Mouse (Mus musculus): Measurements from ENCODE around the gene Fam71e1.

The Fam71e1 gene

DNA sequence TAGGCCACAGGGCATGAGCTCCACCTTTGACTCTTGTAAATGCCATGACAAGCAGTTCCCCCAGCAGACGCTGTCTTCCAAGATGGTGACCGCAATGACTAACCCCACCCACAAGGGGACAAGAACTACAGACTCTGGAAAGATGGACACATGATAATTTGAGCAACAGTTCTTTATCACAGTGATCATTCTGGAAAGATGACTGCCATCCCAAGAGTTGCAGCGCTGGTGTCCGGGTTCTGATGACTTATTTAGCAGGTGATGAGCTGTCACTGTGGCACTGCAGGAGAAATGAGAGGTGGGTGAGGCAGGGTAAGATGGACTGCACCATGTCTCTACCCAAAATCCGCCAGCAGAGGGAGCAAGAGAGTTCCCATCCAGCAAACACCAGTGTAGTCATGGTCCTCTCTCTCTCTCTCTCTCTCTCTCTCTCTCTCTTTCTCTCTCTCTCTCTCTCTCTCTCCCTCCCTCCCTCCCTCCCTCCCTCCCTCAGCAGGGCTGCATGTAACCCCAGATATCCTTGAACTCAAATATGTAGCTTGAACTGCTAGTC is 5.3 kb downstream of the Fam71e1 start:
- DNase-seq (ENCODE audit: low read depth), result peak; percentile 75

- no peak for DNase-seq (ENCODE audit: low read depth)
Observed at GRCm38 (mm10) chr7:44507491-44507890, 11.1 kb downstream of the Fam71e1 start.

- no peak for DNase-seq (ENCODE audit: low read depth)
Observed at GRCm38 (mm10) chr7:44519240-44519913, 23.0 kb downstream of the Fam71e1 start.

GRCm38 (mm10) chr7:44520990-44521389 is 24.6 kb downstream of the Fam71e1 start:
- DNase-seq (ENCODE audit: low read depth), result no peak

DNA sequence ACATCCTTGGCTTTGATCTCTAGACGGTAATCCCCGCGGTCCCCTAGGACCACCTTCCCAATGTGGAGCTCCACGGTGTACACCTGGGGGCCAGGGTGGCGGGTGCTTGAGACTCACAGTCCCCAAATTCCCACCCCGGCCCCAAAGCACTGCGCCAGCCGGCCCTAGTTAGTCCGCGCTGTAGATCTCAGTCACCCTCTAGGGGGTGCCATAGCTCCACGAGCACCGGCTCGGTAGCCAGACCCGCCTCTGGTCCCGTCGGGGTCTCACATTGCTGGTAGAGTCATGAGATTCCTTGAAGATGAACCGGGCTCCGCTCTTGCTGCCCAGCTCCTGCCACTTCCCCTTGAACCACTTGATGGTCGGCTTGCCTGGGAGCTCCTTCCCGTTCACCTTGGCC is 25.3 kb downstream of the Fam71e1 start:
- DNase-seq (ENCODE audit: low read depth), result no peak

DNA sequence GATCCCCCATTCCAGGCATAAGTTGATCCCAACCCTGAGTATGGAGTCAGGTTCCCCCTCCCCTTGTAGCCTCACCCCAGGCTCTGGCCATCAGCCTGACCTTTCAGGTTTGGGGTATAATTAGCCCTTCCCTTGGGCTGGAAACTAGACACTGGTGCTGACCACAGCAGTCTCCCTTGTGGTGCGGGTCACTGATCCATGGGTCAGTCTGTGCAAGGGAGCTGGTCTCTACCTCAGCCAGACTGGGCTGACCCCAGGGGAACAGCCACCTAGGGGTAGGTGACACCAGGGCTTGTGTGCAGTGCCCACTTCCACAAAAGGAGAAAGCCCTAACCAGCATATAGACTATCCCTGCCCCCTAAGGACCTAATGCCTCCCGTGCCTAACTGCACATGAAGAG is 26.7 kb downstream of the Fam71e1 start:
- no peak for DNase-seq (ENCODE audit: low read depth)

- DNase-seq (ENCODE audit: low read depth), result no peak
Observed at GRCm38 (mm10) chr7:44524502-44524901, 28.1 kb downstream of the Fam71e1 start, which contains the start of gene Mybpc2. Gene Mybpc2 (minus strand): TSS chr7:44524656.

DNA sequence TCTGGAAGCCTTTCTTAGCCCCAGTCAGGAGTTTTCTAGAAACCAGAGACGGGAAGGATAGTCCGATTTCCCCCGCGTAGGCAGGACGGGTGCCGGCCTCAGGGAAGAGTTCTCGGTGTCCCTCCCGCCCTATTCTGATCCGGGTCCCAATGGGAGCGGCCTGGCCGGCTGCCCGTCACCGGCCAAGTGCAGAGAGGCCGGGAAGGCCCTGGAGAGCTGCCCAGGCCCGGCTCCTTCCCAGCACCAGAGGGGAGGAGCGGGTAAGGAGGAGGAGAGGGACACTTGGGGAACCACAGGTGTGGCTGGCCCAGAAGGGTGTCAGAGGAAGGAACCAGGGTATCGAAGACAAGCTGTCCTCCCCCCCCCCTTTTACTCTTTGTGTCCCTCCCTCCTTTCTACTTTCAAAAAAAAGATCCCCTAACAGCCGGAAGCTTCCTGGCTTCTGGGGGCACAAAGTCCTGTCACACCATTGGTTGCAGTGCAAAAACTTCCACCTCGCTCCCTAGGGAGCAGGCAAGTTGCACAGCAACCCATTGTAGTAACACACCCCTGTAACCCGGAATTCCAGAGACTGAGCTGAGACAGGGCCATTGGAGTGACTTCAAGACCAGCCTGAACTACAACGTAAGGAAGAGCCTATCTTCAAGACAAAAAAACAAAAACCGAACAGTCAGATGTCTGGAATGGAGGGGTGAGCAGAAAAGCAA is 28.9 kb downstream of the Fam71e1 start:
- DNase-seq (ENCODE audit: low read depth), result no peak

- DNase-seq (ENCODE audit: low read depth), result no peak
Observed at GRCm38 (mm10) chr7:44526414-44527154, 30.2 kb downstream of the Fam71e1 start.

DNA sequence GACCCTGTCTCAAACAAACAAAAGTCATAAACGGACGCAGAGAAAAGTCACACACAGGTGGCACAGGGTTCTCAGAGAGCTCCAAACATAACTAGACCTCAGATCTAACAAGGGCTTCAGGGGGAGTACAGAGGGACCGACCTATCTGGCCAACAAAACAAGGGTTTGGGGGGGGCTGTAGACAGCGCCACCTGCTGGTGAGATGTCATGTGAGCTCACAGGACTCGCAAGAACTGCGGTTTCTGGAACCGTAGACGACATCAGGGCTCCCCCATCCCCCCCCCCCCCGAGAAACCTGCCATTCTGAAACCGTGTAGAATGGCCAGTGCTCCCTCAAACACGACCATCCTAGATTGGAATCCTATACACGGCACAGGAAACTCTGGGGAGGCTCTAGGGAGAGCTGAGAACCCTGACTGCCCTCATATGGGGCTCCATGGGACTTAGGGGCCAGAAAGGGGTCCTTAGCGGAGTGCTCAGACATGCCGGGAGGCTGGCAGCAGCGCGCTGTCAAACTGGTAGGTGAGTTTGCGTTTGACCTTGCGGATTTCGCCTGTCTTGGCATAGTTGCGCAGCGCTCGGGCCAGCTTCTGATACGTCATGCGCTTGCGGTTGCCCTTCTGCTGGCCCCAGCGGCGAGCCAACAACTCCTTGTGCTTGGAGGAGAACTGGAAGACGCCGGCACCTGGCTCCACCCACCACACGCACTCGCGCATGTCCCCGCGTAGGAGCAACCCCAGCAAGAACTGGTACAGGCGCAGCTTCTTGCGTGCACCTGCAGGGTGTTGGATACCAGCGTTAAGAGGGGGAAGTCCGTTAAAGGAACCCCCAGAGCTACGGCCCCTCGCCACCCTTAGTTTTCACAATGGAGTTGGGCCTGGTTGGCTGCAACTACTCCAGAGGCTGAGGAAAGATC is 31.4 kb downstream of the Fam71e1 start:
- DNase-seq (ENCODE audit: low read depth), result peak; percentile 76

GRCm38 (mm10) chr7:44529518-44529917 is 33.1 kb downstream of the Fam71e1 start:
- DNase-seq (ENCODE audit: low read depth), result no peak

DNA sequence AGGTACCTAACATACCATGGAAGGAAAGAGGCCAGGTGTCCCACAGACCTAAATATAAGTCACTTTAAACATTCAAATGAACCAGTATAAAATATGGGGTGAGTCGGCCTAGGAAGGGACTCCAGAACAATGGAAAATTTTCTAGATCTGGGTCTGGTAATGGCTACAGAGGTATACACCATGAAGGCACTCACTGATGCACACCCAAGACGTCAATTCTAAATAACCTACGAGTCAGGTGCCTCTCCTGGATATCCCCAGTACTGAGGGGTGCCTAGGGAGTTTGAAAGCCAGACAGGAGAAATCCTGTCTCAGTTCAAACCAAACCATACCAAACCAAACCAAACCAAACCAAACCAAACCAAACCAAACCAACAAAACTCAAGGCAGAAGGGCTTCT is 34.1 kb downstream of the Fam71e1 start:
- no peak for DNase-seq (ENCODE audit: low read depth)

GRCm38 (mm10) chr7:44531207-44531606 is 34.8 kb downstream of the Fam71e1 start:
- no peak for DNase-seq (ENCODE audit: low read depth)

- DNase-seq (ENCODE audit: low read depth), result no peak
Observed at GRCm38 (mm10) chr7:44531946-44532732, 35.8 kb downstream of the Fam71e1 start, which contains the start of gene Spib. Gene Spib (minus strand): TSS chr7:44532071.

- DNase-seq (ENCODE audit: low read depth), result no peak
Observed at GRCm38 (mm10) chr7:44532918-44533745, 36.8 kb downstream of the Fam71e1 start.

DNA sequence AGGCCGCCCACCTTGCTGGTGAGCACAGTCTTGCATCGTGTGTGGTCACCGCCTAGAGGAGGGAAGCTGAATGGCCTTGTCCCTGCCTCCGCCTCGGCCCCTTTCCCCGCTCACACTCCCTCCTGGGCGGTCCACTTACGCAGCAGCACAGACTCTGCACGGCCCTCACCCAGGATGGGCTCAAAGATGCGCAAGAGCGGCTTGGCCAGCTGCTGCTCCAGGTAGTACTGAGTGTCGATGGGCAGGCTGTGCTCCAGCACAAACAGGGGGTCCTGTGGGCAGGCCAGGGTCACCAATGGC is 37.3 kb downstream of the Fam71e1 start:
- no peak for DNase-seq (ENCODE audit: low read depth)

DNA sequence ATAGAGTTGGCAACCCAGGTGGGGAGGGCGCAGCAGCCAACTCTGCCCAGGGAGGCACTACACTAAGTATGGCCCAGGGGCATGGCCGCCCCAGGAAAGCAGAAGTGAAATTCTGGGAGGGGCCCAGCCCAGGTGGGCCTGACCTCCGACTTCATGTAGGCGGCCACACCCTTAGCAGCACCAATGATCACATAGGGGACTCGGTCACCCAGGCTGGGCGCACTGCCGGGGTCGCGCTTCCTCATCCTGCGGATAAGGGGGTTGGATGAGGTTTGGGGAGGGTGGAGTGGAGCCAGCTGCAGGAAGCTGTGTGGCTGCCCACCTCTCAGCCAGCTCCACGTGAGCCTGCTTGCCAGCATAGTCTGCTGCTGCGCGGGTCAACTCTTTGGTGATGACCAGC is 37.9 kb downstream of the Fam71e1 start:
- no peak for DNase-seq (ENCODE audit: low read depth)

DNA sequence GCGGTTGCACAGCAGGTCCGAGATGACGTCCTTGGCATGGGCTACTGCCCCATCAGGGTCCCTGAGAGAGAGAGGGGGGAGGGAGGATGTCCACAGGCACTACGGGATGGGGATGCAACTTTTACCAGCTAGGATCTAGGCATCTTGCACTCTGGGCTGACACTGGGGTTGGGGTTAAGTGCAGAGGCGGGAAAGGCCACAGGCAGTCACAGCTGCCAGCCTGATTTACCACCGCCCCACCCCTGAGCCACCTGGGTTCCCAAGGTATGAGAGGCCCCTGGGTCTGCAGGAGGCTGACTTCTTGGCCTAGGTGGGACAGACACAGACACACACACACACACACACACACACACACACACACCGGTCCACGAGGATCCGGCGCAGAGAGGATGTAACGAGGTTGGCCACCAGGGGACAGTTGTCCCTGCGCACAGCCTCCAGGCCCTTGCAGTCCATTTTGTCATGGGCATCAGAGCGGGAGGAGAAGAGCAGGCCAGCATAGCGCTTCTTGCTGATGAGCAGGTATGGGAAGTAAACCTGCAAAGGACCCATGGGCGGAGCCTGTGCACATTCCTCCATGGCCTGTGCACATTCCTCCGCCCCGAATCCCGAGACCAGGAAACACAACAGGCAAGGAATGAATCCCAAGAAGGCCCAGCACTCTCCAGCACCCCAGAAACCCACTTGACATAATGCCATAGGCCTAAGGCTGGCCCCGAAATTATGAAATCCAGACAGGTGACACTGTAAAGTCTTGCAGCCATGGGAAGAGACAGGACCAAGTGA is 38.5 kb downstream of the Fam71e1 start:
- DNase-seq (ENCODE audit: low read depth), result no peak
